Mouse (Mus musculus) c-Kit-positive CD71-positive TER-119-negative erythroid progenitor cells, embryonic 14.5 days (primary cell): ENCODE measurements around the gene Dync1i1.

Source experiments
- DNase-seq: peaks from one replicate; pipeline ENCODE4 v3.0.0-alpha.2; 2013; ENCODE audit warnings: low read depth

The Dync1i1 gene

GRCm38 (mm10) chr6:5775461-5775860 is 50.0 kb downstream of the Dync1i1 start:
- DNase-seq: no peak

DNA sequence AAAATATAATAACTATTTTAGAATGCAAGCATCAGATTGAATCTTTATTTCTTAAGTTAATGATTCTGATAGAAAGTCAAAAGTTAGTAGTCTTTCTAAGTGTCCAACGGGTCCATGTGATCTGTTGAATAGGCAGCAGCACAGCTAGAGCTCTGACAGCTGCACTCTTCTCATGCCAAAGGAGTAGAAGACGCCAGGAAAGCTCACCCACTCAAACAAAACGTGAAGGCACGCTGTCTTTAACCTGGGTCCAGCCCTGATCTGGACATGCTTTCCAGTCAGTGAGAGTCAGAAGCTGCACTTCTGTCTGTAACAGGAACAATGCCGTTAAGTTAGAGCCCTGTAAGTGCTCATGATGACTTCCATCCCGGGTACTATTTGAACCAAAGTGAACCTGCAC is 56.3 kb downstream of the Dync1i1 start:
- no peak for DNase-seq

DNA sequence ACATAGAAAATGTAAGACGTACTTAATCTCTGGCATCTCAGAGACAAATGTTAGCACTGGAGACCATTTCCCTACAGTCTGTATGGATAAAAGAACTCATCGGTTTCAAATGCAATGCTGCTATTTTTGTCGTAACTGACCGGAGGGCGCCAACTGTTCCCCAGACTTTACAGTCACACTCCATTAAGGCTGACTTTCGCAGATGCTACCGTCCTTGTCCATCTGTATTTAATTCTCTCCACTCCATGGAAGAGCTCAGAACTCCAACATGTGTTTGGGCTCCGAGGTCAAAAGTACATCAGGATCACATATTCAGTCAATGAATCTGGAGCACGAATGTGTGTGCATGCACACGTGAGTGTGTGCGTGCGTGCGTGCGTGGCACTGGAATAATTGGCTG is 58.4 kb downstream of the Dync1i1 start:
- no peak for DNase-seq

GRCm38 (mm10) chr6:5790607-5791006 is 65.2 kb downstream of the Dync1i1 start:
- no peak for DNase-seq

GRCm38 (mm10) chr6:5794106-5794753 is 68.8 kb downstream of the Dync1i1 start:
- no peak for DNase-seq

DNA sequence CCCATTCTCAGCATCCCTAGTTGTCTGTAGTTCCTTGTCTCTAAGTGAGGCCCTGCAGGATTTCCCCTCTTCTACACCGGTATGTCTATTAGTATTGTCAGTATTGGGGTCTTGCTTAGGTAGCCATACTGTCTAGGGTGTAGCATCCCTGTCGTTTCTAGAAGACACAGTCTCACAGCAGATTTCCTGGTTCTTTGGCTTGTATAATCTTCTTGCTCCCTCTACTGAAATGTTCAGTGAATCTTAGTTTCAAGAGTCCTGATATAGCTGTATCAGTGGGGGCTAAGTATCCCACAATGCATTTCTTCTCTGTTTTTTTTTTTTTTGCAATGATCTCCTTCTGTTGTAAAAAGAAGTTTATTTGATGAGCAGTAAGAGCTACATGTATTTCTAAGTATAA is 69.9 kb downstream of the Dync1i1 start:
- DNase-seq: no peak

DNA sequence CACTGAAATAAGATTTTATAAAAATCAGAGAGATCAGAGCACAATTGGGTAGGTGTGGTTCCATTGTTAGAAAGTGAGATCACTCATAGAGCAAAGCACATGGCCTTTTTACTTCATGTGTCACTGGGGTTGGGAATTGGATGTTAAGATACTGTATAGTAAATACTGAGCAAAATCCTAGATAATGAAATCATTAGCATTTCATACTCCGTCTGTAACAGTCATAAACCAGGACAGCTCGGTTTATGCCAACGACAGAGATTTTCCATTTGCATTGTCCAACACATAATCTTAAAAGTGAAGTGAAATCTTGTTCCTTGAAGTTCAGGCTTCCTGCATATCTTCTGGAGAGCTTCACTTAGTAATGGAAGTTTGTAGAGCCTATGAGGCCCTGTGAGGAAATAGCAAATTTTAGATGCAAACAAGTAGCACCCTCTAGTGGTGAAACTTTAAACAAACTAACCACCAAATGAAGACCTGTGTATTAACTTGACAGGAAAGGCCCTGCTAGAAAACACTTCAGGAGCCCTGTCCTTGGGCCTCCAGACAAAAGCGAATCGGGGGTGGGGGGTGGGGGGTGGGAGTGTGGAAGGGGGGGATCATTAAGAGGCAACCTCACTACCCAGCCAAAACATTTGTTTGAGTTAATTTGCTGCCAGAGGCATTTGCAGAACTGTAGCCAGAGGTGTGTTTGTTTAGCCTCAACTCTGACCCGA is 76.8 kb downstream of the Dync1i1 start:
- peak; percentile 6 for DNase-seq

DNA sequence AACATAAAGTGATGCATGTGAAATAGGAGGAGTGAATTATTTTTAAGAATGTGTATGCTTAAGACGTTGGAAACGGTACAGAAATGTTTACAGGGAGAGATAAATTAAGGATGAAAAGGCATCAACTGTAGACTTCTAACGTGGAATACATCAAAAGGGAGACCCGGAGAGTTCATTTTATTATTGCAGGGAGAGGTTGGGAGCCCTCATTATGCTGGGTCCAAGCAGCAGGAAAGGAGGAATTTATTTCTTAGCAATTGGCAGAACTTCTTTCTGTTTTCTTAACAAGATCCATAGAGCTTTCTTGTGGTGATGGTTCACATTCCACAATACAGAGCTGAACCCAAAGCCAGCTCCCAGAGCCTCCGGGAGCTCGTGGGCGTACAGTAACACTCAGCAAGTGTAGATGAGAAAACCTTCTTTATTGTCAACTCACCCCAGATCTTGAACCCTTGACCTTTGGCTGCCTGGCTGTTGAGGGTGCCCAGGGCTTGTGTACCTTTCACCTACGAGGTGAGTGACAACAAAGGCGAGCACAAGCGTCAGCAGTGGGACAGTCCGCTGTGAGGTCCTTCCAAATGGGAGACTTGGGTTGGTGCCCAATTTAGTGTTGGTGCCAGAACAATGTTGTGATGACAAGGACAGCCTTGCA is 77.5 kb downstream of the Dync1i1 start:
- no peak for DNase-seq

DNA sequence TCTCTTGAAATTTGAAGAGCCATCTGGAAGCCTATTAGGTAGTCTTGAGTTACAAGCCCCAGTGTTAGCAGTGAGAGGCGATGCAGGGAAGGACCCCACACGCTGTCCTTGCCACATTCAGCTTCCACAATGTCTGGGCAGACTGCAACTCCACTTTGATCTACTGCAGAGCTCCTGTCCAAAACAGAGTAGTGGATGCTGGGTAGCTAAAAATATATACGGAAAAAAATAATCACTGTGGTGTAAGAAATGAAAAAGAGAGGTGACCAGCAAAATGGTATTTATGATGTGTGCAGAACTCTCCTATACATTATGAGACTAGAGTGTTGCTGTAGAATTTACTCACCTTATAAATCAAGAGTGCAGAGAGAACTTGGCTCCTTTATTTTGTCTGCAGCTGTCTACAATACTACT is 82.6 kb downstream of the Dync1i1 start:
- DNase-seq: no peak

GRCm38 (mm10) chr6:5812076-5812475 is 86.6 kb downstream of the Dync1i1 start:
- DNase-seq: no peak

- no peak for DNase-seq
Measured at GRCm38 (mm10) chr6:5819674-5820073, 94.2 kb downstream of the Dync1i1 start.

- no peak for DNase-seq
Measured at GRCm38 (mm10) chr6:5825461-5825860, 100.0 kb downstream of the Dync1i1 start.

GRCm38 (mm10) chr6:5827064-5827463 is 101.6 kb downstream of the Dync1i1 start:
- no peak for DNase-seq

DNA sequence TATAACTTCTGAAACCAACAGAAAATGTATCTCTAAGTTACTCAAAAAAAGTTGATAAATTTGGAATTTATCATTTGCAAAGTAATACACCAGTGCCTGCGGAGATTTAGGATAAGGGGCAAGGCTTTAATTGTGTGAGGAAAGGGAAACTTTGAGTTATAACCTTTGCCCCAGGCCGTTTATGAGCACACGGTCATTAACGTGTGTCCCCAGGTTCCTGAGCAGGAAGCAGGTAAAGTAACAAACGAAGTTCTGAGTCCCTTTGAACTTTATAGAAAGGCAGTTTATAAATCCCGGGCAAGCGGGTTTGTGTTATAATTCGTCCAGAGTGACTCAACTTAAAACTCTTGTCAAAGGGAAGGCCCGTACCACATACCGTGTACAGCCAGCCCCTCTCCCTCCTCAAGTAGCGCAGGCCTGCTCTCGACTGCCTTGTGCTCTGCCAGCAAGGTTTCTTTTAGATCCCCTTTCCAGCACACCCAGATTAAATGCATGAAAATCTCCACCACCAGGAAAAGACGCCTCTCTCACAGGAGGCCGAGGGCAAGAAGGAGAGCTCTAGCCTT is 103.1 kb downstream of the Dync1i1 start:
- no peak for DNase-seq

DNA sequence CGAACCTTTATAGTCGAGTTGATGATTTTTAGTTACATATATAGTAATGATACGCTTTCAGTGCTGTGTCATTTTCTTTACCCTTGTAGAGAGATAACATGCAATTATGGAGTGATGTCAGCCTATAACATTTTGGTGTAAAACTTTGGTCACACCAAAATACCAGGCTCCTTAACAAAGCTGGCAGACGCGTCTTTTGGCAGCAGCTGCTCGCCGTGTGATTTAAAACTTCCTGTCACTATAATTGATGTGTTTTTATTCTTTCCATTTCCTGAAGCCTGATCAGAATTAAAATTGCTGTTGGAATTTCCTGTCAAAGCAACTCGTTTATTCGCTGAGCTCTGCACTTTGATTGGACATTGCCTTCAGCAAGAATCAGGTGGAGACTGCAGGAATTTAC is 103.7 kb downstream of the Dync1i1 start:
- DNase-seq: no peak

DNA sequence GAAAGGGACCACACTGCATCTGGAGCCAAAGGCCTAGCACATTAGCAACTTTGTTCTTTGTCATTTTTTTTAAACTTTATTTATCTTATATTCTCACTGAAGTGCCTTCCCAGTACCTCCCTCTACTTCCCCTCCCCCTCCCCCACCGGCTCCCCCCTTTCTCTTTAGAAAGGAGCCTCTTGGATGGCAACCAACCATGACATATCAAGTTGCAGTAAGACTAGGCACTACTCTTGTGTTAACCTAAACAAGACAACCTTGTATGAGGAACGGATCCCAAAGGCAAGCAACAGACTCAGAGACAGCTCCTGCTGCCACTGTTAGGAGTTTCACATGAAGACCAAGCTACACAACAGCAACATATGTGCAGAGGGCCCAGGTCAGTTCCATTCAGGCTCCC is 105.3 kb downstream of the Dync1i1 start:
- DNase-seq: no peak

- DNase-seq: no peak
Measured at GRCm38 (mm10) chr6:5831233-5831632, 105.8 kb downstream of the Dync1i1 start.

- DNase-seq: no peak
Measured at GRCm38 (mm10) chr6:5832838-5833237, 107.4 kb downstream of the Dync1i1 start.

- no peak for DNase-seq
Measured at GRCm38 (mm10) chr6:5842466-5842865, 117.0 kb downstream of the Dync1i1 start.

DNA sequence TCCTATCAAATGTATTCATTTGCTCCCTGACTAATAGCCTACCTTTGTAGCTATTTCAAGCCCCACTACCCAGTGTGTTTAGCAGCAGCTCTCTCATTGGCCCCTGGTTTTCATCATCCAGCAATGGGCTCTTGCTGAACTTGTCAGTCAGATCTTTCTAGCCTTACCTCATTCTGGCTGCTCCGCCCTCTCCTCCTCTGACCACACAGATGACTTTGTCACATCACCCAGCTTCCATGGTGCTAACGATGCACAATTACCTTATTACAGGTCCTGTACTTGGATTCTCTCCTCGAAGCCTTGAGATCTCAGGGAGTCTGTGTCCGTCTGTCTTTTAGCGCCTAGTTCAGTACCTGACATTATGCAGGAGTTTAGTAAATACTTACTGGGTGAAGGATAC is 120.7 kb downstream of the Dync1i1 start:
- DNase-seq: no peak

DNA sequence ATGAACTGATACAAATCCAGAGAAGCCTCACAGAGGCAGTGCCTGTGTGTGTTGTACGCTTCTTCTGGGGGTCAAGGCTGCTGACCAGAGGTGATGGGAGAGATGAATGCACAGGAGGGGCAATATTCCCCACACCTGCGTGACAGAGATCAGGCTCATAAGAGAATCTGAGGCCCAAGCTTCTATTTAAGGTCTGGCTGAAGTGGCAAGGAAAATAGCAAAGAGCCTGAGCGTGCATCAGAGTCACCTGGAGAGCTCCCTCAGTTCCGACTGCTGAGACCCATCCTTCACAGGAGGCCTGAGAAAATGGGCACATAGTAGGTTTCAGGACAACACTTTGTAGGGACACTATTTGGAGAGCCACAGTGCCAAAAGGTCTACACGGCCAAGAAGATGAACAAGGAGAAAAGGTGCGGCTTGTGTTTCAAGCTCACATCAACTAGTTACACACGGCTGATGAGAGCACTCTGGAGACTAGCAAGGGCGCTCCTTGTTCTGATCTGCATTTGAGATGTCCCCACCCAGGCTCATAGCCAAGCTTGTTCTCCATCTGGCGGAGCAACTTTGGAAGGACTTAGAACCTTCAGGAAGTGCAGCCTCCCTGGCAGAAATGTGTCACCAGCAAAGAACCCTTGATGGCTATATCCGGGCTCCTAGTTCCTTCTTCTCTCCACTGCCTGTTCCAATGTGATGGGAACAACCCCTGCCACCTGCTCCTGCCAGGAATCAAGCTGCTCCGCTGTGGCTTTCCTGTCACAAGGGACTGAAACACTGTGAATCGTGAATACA is 128.8 kb downstream of the Dync1i1 start:
- no peak for DNase-seq

- DNase-seq: no peak
Measured at GRCm38 (mm10) chr6:5855526-5855925, 130.1 kb downstream of the Dync1i1 start.
